Mouse (Mus musculus) Muller cell, postnatal 12 days (primary cell): ENCODE data around the gene Lrfn1.

Experiments
- DNase-seq: peaks from one replicate; pipeline ENCODE4 v3.0.0-alpha.2; 2015; ENCODE audit errors: inconsistent ontology term

Gene Lrfn1

GRCm38 (mm10) chr7:28511441-28511840, 59.7 kb downstream of the Lrfn1 start:
- no peak for DNase-seq
